Mouse (Mus musculus): Measurements from ENCODE around the gene Irf8. TPM values are rescaled to one million over a fixed set of nuclear protein-coding genes. Genes with fewer than 3 reads are reported as not detected.
A peak's percentile ranks its signal among the peaks of the same experiment; 100 is the strongest.

The Irf8 gene
- total RNA-seq, 2 experiments from 2014 or later: 4.8 to 11.2 TPM

DNA sequence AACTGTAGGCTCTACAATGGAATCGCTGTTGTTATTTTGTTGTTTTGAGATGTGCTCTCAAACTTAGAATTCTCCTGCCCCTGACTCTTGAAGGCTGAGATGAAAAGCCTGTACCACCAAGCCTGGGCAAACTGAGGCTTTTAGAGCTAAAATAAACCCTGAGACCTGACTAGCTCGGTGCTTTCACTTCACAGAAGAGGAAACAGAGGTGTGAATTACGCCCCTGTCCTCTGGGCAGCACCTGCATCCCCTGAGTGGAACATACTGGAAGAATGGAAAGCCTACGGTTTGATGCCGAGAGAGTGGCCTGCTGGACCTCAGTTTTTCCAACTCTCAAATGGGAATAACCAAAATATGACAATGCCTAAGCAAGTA, 10.6 kb upstream of the Irf8 start:
- intact Hi-C loops (cut with DNase I): no loop called here
- H3K27ac ChIP-seq: no peak overlapping the region
- TF ChIP-seq CTCF (IDR thresholded peaks at IDR 0.05): no peak
- no peak for DNase-seq
- H3K4me3 ChIP-seq: no peak overlapping the region

DNA sequence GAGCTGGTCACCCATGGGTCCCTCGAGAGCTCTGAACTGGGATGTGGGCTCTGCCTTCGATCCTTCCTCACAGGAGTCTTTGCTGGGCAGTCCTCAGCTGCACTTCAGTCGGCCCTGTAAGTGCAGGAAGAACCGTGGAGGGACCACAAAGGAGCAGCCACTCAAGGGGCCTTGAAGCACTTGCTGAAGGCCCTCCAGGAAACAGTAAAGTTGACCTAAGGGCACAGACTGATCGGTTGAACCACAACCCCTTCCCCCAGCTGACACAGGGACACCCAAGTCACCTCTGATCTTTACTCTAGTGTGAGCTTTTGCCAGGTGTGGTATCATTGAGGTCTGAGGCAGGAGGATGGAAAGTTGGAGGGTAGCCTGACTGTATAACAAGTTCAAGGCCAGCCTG, 10.1 kb upstream of the Irf8 start:
- no peak for TF ChIP-seq CTCF (IDR thresholded peaks at IDR 0.05)
- no peak for DNase-seq
- H3K4me3 ChIP-seq: no peak overlapping the region
- no peak overlapping the region for H3K27ac ChIP-seq
- intact Hi-C loops (cut with DNase I): no loop called here

DNA sequence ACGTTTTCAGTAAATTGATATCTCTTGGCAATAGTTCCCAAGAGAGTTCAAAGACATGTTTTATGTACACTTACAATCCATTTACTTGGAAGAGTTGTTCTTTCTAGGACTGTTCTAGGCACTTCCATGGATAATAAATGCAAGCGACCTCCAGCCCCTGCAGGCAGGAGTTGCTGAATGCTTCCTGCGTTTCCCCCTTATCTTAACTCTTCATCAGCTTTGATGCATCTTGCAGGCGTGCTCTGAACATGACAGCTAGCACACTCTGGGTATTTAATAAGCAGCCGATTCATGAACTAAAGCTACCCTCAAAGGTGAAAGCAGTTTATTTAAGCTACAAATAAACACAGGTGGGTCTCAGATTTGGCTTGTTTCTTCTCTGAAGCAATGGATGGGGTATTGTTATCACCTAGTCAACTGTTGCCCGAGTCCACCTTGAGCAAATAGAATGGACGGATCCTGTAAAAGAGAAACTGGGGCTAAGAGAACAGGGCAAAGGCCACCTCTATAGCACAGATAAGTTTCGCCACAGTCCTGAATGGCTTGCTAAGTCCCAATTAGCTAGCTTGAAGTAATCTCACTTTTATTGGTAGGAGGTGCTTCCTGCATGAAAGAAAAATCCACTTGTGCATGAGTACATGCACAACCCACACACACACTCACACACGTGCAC, 7.5 kb upstream of the Irf8 start:
- intact Hi-C loops (cut with DNase I): no loop called here
- DNase-seq: no peak

DNA sequence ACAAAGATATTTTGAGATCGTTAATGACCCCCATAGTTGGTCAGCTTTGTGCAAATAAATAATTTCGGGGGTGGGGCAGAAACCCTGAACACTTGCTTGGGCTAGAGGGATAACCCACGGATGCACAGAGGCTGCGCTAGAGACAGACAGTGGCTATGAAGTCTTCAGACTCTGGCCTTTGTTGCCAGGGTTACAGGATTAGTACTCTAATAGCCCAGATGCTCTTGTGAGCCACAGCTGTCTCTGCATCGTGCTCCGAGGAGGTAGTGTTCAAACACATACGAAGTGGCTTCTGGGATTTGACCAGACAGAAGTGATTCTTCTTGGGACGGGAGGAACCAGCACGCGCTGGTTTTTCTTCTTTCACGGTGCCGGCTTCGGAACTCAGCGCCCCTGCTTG, 4.6 kb upstream of the Irf8 start:
- TF ChIP-seq CTCF (IDR thresholded peaks at IDR 0.05): no peak
- intact Hi-C loops (cut with DNase I): no loop called here
- H3K27ac ChIP-seq: no peak overlapping the region
- DNase-seq: no peak
- no peak overlapping the region for H3K4me3 ChIP-seq

More for the DNA sequence above, 7.5 kb upstream of the Irf8 start:
- Histone ChIP-seq H3K27ac (no peak overlapping the region), H3K4me3 (no peak overlapping the region)
- TF ChIP-seq CTCF (IDR thresholded peaks at IDR 0.05): no peak

DNA sequence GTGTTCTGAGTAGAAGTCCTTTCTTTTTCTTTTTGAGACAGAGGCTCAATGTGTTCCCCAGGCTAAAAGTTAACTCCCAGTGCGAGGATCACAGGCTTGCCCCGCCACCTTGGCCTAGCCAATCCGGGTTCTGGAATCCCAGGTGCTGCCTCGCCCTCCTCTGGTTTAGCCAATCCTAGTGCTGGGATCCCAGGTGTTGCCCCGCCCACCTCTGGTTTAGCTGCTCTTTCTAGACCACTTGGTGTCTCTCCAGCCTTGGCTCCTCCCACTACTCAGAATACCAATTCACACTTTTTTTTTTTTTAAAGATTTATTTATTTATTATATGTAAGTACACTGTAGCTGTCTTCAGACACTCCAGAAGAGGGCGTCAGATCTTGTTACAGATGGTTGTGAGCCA, 4.1 kb upstream of the Irf8 start:
- no peak overlapping the region for H3K27ac ChIP-seq
- TF ChIP-seq CTCF (IDR thresholded peaks at IDR 0.05): no peak
- intact Hi-C loops (cut with DNase I): no loop called here
- DNase-seq: no peak
- no peak overlapping the region for H3K4me3 ChIP-seq

DNA sequence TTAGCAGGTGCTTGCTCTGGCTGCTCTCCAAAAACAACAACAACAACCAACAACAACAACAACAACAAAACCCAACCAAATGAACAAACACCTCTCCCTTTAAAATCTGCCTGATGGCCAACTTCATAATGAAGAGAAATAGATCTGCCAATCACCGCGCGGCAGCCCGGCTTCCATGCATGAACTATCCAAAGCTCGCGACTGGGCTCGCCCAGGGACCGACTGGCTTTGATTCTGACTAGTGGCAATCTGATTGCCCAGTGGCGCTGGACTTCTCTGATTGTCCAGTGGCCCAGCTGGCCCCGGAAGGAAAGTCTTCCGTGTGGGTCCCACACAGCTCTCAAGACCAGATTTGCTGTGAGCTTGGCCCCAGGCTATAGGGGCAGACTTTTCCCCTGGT, 328 bp downstream of the Irf8 start:
- peak; percentile 73 for DNase-seq
- no peak for TF ChIP-seq CTCF (IDR thresholded peaks at IDR 0.05)

DNA sequence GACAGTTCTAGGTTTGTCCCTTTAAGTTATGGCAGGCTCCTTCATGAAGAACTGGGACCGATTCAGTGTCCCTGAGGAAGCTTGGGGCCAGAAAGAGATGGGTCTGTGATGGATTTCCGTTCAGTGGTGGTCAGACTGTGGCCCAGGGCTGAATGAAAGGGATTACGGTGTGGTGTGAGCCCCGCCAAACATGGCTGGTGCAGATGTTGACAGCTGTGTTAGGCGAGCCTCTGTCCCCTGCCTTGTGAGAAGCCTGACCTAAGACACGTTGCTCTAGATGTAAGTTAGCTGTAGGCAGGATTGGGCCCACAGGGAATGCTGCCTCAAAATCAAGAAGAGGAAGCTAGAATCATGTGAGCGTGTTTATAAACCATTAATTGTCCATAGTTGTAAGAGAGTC, 1.0 kb downstream of the Irf8 start:
- no peak for DNase-seq
- H3K4me3 ChIP-seq: peak overlapping the region; percentile 74
- TF ChIP-seq CTCF (IDR thresholded peaks at IDR 0.05): no peak
- peak overlapping the region; percentile 94 for H3K27ac ChIP-seq
- intact Hi-C loops (cut with DNase I): loop anchor here (2.0 to 5.0 kb wide), 2 partner anchors 42 to 55 kb away; no protein-coding TSS in a partner anchor

More for the DNA sequence above, 328 bp downstream of the Irf8 start:
- H3K27ac ChIP-seq: peak overlapping the region; percentile 94
- intact Hi-C loops (cut with DNase I): loop anchor here (2.0 to 5.0 kb wide), 2 partner anchors 42 to 54 kb away; no protein-coding TSS in a partner anchor
- peak overlapping the region; percentile 74 for H3K4me3 ChIP-seq

DNA sequence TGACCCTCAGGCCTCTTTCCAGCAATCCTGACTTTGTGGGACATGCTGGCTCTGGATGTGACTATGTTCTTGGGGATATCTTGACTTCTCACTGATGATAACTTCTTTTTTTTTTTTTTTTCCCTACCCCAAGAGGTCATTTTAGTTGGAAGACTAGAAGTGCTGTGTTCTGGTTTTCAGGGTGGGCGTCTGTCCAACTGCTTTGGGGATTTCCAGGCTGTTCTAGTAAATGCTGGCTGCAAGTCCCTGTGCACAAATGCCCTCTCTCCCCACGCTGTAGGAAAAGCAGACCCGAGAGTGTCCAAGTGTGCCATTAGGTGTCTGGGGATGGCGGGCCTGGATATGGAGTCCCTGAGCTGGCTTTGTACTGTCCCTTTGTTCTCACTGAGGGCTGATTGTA, 2.6 kb downstream of the Irf8 start:
- intact Hi-C loops (cut with DNase I): loop anchor here (5.0 kb wide), 1 partner anchor 56 kb away; no protein-coding TSS in a partner anchor
- no peak for DNase-seq
- H3K4me3 ChIP-seq: peak overlapping the region; percentile 50
- TF ChIP-seq CTCF (IDR thresholded peaks at IDR 0.05): no peak
- peak overlapping the region; percentile 51; the same call in 1 of the 2 replicates for H3K27ac ChIP-seq

DNA sequence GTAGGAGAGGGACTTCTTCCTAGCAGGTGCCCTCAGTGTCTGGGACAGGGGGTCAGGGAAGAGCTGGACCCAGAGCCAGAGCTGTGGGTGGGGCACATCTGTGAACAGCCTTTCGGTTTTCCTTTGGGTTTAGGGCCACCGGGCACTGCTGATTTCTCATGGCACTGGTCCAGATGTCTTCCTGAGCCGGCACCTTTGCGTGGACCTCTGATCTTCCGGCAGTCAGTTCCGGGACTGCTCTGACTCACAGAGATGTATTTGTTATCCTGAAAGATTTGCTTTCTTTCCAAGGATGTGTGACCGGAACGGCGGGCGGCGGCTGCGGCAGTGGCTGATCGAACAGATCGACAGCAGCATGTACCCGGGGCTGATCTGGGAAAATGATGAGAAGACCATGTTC, 3.4 kb downstream of the Irf8 start:
- peak overlapping the region; percentile 50 for H3K4me3 ChIP-seq
- peak overlapping the region; percentile 51 for H3K27ac ChIP-seq
- DNase-seq: no peak
- intact Hi-C loops (cut with DNase I): loop anchor here (5.0 kb wide), 1 partner anchor 57 kb away; no protein-coding TSS in a partner anchor
- no peak for TF ChIP-seq CTCF (IDR thresholded peaks at IDR 0.05)

DNA sequence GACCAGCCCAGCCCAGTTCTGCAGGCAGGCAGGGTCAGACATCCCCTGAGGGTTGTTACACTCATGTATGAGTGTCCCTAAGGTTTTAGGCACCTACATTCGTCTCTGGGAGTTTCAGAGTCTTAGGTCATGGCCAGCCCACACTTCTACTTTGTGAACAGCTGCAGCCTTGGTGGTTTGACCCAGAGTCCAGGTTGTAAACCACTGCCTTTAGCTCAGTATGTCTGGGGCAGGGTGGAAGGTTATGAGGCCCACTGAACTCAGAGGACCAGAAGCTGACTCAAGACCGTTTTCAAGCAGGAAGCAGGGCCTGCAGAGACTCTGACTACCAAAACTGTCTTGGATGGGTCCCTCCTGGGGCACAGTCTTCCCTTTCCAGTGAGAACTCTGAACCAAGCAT, 4.4 kb downstream of the Irf8 start:
- 0 out of 2 replicates have a peak overlapping the region, but pooled peaks have one; percentile 51 for H3K27ac ChIP-seq
- no peak for DNase-seq
- H3K4me3 ChIP-seq: no peak overlapping the region; the same call in 1 of the 2 replicates
- TF ChIP-seq CTCF (IDR thresholded peaks at IDR 0.05): no peak
- intact Hi-C loops (cut with DNase I): no loop called here

DNA sequence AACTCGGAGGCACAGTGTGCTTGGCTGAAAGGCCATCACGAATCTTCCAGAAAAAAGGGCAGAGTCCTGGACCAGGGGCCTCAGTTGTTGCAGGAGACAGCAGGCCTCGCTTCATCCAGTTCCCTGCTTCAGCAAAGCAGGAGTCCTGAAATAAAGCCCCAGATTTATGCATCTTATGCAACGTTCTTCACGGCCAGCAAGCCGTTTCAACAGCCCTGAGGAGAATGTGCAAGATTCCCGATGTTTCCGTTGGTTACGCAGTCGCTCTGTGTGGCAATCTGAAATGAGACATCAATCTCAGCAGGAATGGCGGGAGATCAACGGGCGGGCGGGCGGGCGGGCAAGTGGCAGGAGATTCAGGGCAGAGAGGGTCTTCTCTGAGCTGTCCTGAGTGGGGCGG, 4.8 kb downstream of the Irf8 start:
- no peak for TF ChIP-seq CTCF (IDR thresholded peaks at IDR 0.05)
- no peak overlapping the region for H3K4me3 ChIP-seq
- intact Hi-C loops (cut with DNase I): no loop called here
- H3K27ac ChIP-seq: no peak overlapping the region
- DNase-seq: no peak

DNA sequence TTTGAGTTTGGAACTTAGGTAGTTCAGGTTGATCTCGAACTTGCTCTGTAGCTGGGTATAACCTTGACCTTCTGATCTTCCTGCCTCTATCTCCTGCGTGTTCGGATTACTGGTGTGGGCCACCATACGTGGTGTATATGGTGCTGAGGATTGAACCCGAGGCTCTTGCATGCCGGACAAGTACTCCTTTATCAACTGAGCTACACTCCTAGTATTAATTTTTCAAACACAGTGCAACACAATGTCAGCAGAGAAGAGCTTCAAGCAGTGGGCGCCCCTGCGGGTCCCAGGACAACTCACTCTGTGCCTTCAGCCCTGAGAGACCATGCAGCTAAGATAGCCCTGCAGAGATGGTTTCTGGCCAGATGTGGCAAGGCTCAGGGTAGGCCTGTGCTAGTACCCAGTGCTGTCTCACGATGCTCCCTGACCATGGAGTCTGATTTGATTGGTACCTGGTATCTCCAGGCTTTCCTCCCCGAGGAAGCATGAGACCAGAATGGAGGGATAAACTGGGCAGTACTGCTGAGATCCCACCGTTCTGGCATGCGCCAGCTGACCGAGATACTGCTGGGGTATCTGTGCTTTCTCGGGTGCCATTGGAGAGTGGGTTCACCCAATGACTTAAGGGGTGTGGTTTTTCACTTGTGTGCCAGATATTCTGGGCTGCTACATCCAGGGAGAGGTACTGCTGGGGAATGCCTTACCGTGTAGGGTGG, 5.8 kb downstream of the Irf8 start:
- Histone ChIP-seq H3K4me3 (no peak overlapping the region), H3K27ac (no peak overlapping the region)
- intact Hi-C loops (cut with DNase I): no loop called here
- no peak for DNase-seq
- TF ChIP-seq CTCF (IDR thresholded peaks at IDR 0.05): no peak

DNA sequence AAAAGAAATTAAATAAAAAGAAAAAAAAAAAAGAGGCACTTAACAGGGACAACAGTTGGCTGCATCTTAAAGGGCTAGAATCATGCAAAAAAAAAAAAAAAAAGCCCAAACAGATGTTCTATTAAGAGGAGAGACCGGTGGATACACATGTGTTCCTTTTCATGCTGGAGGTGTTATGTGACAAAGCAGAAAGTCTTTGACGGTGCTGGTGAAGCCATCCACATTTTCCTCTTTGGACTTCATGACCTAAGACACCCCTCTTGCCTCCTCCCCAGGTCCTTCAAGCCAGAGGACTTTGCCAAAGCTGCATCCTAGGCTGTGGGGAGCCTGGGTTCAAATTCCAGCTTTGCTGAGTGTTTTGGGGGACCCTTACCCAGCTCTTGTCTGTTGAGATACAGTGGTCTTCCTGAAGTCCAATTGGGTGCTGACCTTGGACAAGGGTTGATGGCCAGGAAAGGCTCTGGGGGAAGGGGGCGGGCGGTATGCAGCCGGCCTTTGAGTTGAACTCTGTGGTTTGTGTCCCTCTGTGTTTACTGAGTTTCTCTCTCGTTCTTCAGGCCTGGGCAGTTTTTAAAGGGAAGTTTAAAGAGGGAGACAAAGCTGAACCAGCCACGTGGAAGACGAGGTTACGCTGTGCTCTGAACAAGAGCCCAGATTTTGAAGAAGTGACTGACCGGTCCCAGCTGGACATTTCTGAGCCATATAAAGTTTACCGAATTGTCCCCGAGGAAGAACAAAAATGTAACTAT, 7.2 kb downstream of the Irf8 start:
- TF ChIP-seq CTCF (IDR thresholded peaks at IDR 0.05): no peak
- Histone ChIP-seq H3K27ac (peak overlapping the region; percentile 63), H3K4me3 (no peak overlapping the region)
- no peak for DNase-seq
- intact Hi-C loops (cut with DNase I): no loop called here
